14 mouse cellular contexts compared by ENCODE assay signal in genomic region chr11:109554443-109554842, GRCm38 (mm10). TPM values are rescaled to one million over a fixed set of nuclear protein-coding genes. Genes with fewer than 3 reads are reported as not detected.
DNase-seq lines count a peak whose midpoint lies in the region; ATAC-seq and TF ChIP-seq lines count a peak whose summit lies in the region.
"Had no signal": no experiment of that assay in that cellular context is flagged by ENCODE, and none has a peak within 500 bp of the region (broad histone marks: within the 10 kb centered on the region; RNA-seq: fewer than 3 reads in every experiment).

No protein-coding gene starts in this region.

- no peak for DNase-seq in lung, adult 2 months
- peak; percentile 56 for DNase-seq in embryonic facial prominence, embryonic 11.5 days (ENCODE audit: low spot score)
- peak; percentile 32 for DNase-seq in large intestine, adult 2 months (ENCODE audit: low read depth, low spot score)
- DNase-seq in naive thymus-derived CD4-positive, alpha-beta T cell, adult 2 months (ENCODE audit: low read depth): peak; percentile 39
- no peak for DNase-seq in adrenal gland, postnatal 4 days (ENCODE audit: low spot score in 2 of 2)
- no peak for DNase-seq in ovary, adult 18-20 months (ENCODE audit: low spot score)
- no peak for DNase-seq in hindbrain, embryonic 14.5 days (ENCODE audit: low spot score)
- DNase-seq: adrenal gland, postnatal 25 days; cerebellum, postnatal 36 days; right cerebral cortex, postnatal 14 days had no signal

- no peak for TF ChIP-seq CTCF in lung, adult 2 months (IDR thresholded peaks at IDR 0.05; ENCODE audit: insufficient read depth, low read length)

- no peak overlapping the region for H3K4me2 ChIP-seq in lung, embryonic 15.5 days
- no peak overlapping the region for H3K4me2 ChIP-seq in embryonic facial prominence, embryonic 11.5 days (ENCODE audit: low read depth, low read length)
- H3K4me2 ChIP-seq in hindbrain, embryonic 14.5 days (replicated peaks): no peak overlapping the region
- H3K4me2 ChIP-seq: heart, embryonic 12.5 days had no signal

- H3K9ac ChIP-seq in lung, embryonic 15.5 days: no peak overlapping the region; the same call in 1 of the 2 replicates
- H3K9ac ChIP-seq in embryonic facial prominence, embryonic 11.5 days (replicated peaks; ENCODE audit: low read length): no peak overlapping the region
- H3K9ac ChIP-seq in hindbrain, embryonic 14.5 days: no peak overlapping the region
- H3K9ac ChIP-seq: heart, embryonic 12.5 days had no signal

- no peaks in the 10 kb centered on the region for H3K9me3 ChIP-seq in lung, embryonic 15.5 days
- no peaks in the 10 kb centered on the region for H3K9me3 ChIP-seq in embryonic facial prominence, embryonic 11.5 days (replicated peaks; ENCODE audit: control insufficient read depth, low read length)
- no peaks in the 10 kb centered on the region for H3K9me3 ChIP-seq in hindbrain, embryonic 14.5 days (ENCODE audit: control insufficient read depth, low read length)
- H3K9me3 ChIP-seq: heart, embryonic 12.5 days had no signal

- H3K4me1 ChIP-seq in lung, embryonic 15.5 days: 0 out of 2 replicates have a peak, but pooled peaks cover 3% of the 10 kb centered on the region
- H3K4me1 ChIP-seq in lung, adult 2 months (ENCODE audit: control insufficient read depth, insufficient read depth, low read length): 0 out of 2 replicates have a peak, but pooled peaks cover 2% of the 10 kb centered on the region
- no peaks in the 10 kb centered on the region for H3K4me1 ChIP-seq in embryonic facial prominence, embryonic 11.5 days (ENCODE audit: control insufficient read depth, insufficient read depth, low read length)
- no peaks in the 10 kb centered on the region for H3K4me1 ChIP-seq in hindbrain, embryonic 14.5 days (replicated peaks; ENCODE audit: control insufficient read depth, insufficient read depth, low read length)

- no peaks in the 10 kb centered on the region for H3K27me3 ChIP-seq in lung, embryonic 15.5 days
- no peaks in the 10 kb centered on the region for H3K27me3 ChIP-seq in embryonic facial prominence, embryonic 11.5 days (ENCODE audit: control insufficient read depth, insufficient read depth, low read length)
- H3K27me3 ChIP-seq in hindbrain, embryonic 14.5 days (ENCODE audit: control insufficient read depth, insufficient read depth, low read length): no peaks in the 10 kb centered on the region
- H3K27me3 ChIP-seq: heart, embryonic 12.5 days; Patski had no signal

- TF ChIP-seq POLR2A in lung, adult 2 months (IDR thresholded peaks at IDR 0.05; ENCODE audit: borderline replicate concordance, extremely low read depth, low read depth, low read length): no peak

- peak overlapping the region; percentile 47; the same call in 1 of the 2 replicates for H3K27ac ChIP-seq in lung, embryonic 15.5 days
- no peak overlapping the region for H3K27ac ChIP-seq in embryonic facial prominence, embryonic 11.5 days (replicated peaks; ENCODE audit: low read depth, low read length)
- no peak overlapping the region for H3K27ac ChIP-seq in hindbrain, embryonic 14.5 days

- no peak for ATAC-seq in lung, embryonic 15.5 days (ENCODE audit: borderline replicate concordance, extremely low read depth, low FRiP score, low TSS enrichment)
- ATAC-seq in embryonic facial prominence, embryonic 11.5 days (replicated peaks; ENCODE audit: insufficient number of reproducible peaks, low FRiP score, low TSS enrichment, low read depth): no peak; the same call in 1 of the 2 replicates
- ATAC-seq in hindbrain, embryonic 14.5 days (ENCODE audit: low FRiP score): no peak
- ATAC-seq: forebrain, embryonic 16.5 days; Patski had no signal

- WGBS in lung, embryonic 15.5 days: 35% methylated on average over 3 of the region's 3 CpGs
- WGBS in lung, adult 2 months: 36% methylated on average over 3 of the region's 3 CpGs
- WGBS in embryonic facial prominence, embryonic 11.5 days: 35% methylated on average over 3 of the region's 3 CpGs
- 23% methylated on average over 3 of the region's 3 CpGs for WGBS in large intestine, adult 2 months
- WGBS in hindbrain, embryonic 14.5 days: 61% methylated on average over 3 of the region's 3 CpGs

- H3K4me3 ChIP-seq in lung, embryonic 15.5 days: no peak overlapping the region
- no peak overlapping the region for H3K4me3 ChIP-seq in lung, adult 2 months (replicated peaks; ENCODE audit: extremely low read depth, low read depth, low read length)
- no peak overlapping the region for H3K4me3 ChIP-seq in embryonic facial prominence, embryonic 11.5 days (ENCODE audit: low read depth, low read length)
- H3K4me3 ChIP-seq in hindbrain, embryonic 14.5 days (replicated peaks; ENCODE audit: low read length): no peak overlapping the region
- H3K4me3 ChIP-seq: heart, embryonic 12.5 days had no signal

- H3K36me3 ChIP-seq in lung, embryonic 15.5 days: no peaks in the 10 kb centered on the region
- H3K36me3 ChIP-seq in embryonic facial prominence, embryonic 11.5 days (replicated peaks; ENCODE audit: control insufficient read depth, insufficient read depth, low read depth, low read length): no peaks in the 10 kb centered on the region
- H3K36me3 ChIP-seq in hindbrain, embryonic 14.5 days (replicated peaks; ENCODE audit: control insufficient read depth, insufficient read depth): no peaks in the 10 kb centered on the region
- H3K36me3 ChIP-seq: heart, embryonic 12.5 days had no signal

RNA-seq across cellular contexts. Expression of gene Wipi1, which starts 57.3 kb away (rescaled TPM):
- 42.1 and 44.6 TPM in 2 replicates for polyA plus RNA-seq in lung, embryonic 15.5 days (2015; fragmentation: Nextera tagmentation; extraction: Ambion mirVana)
- 16.3 and 20.3 TPM in 2 replicates for polyA plus RNA-seq in lung, adult 2 months (2012; rRNA removed)
- 16.3 and 18.5 TPM in 2 replicates for polyA plus RNA-seq in embryonic facial prominence, embryonic 11.5 days (2014; fragmentation: Nextera tagmentation; extraction: Ambion mirVana)
- 7.4 and 10.9 TPM in 2 replicates for polyA plus RNA-seq in large intestine, adult 2 months (2012; rRNA removed)
- total RNA-seq in adrenal gland, postnatal 4 days (2021): 10 to 100 TPM; 51.9 to 53.1 TPM
- 10.4 and 13.2 TPM in 2 replicates for polyA plus RNA-seq in hindbrain, embryonic 14.5 days (2014; fragmentation: Nextera tagmentation; extraction: Ambion mirVana)

Comparison
In these comparisons a context has a peak if more than half of its experiments do, and no peak if none do; other contexts are left out.
1. DNase-seq: peak in embryonic facial prominence, embryonic 11.5 days (single experiment), large intestine, adult 2 months (single experiment) and naive thymus-derived CD4-positive, alpha-beta T cell, adult 2 months (single experiment); none in lung, adult 2 months (single experiment), adrenal gland, postnatal 4 days (0 of 2), ovary, adult 18-20 months (single experiment) and hindbrain, embryonic 14.5 days (single experiment).